Mouse (Mus musculus): Measurements from ENCODE around the gene A930033H14Rik. TPM values are rescaled to one million over a fixed set of nuclear protein-coding genes. Genes with fewer than 3 reads are reported as not detected.
A peak's percentile ranks its signal among the peaks of the same experiment; 100 is the strongest.

Gene A930033H14Rik
- polyA plus RNA-seq (2012; rRNA removed) = 0.35 TPM in 1 of 2 replicates, not detected in the other

GRCm38 (mm10) chr10:69212542-69213440, at the start of gene A930033H14Rik:
Gene A930033H14Rik, minus strand, starts transcription at chr10:69213098.
- H3K27me3 ChIP-seq (ENCODE audit: control insufficient read depth, insufficient read depth, low read length) = no peaks in the 10 kb centered on the region
- WGBS = under 1% methylated on average over 84 of the region's 84 CpGs
- H3K4me1 ChIP-seq (ENCODE audit: control insufficient read depth, insufficient read depth, insufficient read length, low read length) = peaks cover 3% of the 10 kb centered on the region; the same call in 1 of the 2 replicates
- no peak; the same call in 1 of the 2 replicates for TF ChIP-seq POLR2A (IDR thresholded peaks at IDR 0.05; ENCODE audit: low read depth, low read length)
- TF ChIP-seq CTCF (IDR thresholded peaks at IDR 0.05; ENCODE audit: extremely low read depth, insufficient read length, insufficient replicate concordance, low read depth, low read length) = no peak
- no peaks in the 10 kb centered on the region for H3K36me3 ChIP-seq (ENCODE audit: control insufficient read depth, insufficient read depth, low read length)
- peak within 1 kb of the TSS; percentile 68 for H3K27ac ChIP-seq (ENCODE audit: insufficient read depth, low read depth, low read length)
- H3K4me3 ChIP-seq (ENCODE audit: low read depth, low read length) = peak within 1 kb of the TSS; percentile 71

- peaks cover 3% of the 10 kb centered on the region; the same call in 1 of the 2 replicates for H3K4me1 ChIP-seq (ENCODE audit: control insufficient read depth, insufficient read depth, insufficient read length, low read length)
- 85% methylated on average over 8 of the region's 8 CpGs for WGBS
- H3K4me3 ChIP-seq (ENCODE audit: low read depth, low read length) = no peak overlapping the region
- no peak overlapping the region for H3K27ac ChIP-seq (ENCODE audit: insufficient read depth, low read depth, low read length)
- no peaks in the 10 kb centered on the region for H3K36me3 ChIP-seq (ENCODE audit: control insufficient read depth, insufficient read depth, low read length)
- TF ChIP-seq POLR2A (IDR thresholded peaks at IDR 0.05; ENCODE audit: low read depth, low read length) = no peak
- no peak for TF ChIP-seq CTCF (IDR thresholded peaks at IDR 0.05; ENCODE audit: extremely low read depth, insufficient read length, insufficient replicate concordance, low read depth, low read length)
- no peaks in the 10 kb centered on the region for H3K27me3 ChIP-seq (ENCODE audit: control insufficient read depth, insufficient read depth, low read length)
These were observed 47.0 kb upstream of the A930033H14Rik start for GRCm38 (mm10) chr10:69259929-69260328.

- 34% methylated on average over 2 of the region's 2 CpGs for WGBS
- Histone ChIP-seq H3K27me3 (ENCODE audit: control insufficient read depth, insufficient read depth, low read length) (no peaks in the 10 kb centered on the region), H3K36me3 (ENCODE audit: control insufficient read depth, insufficient read depth, low read length) (no peaks in the 10 kb centered on the region), H3K27ac (ENCODE audit: insufficient read depth, low read depth, low read length) (no peak overlapping the region), H3K4me1 (ENCODE audit: control insufficient read depth, insufficient read depth, insufficient read length, low read length) (peaks cover 9% of the 10 kb centered on the region; the same call in 1 of the 2 replicates), H3K4me3 (ENCODE audit: low read depth, low read length) (no peak overlapping the region)
- TF ChIP-seq CTCF (IDR thresholded peaks at IDR 0.05; ENCODE audit: extremely low read depth, insufficient read length, insufficient replicate concordance, low read depth, low read length) (no peak), POLR2A (IDR thresholded peaks at IDR 0.05; ENCODE audit: low read depth, low read length) (no peak)
These were observed 46.3 kb upstream of the A930033H14Rik start for GRCm38 (mm10) chr10:69259161-69259560.

DNA sequence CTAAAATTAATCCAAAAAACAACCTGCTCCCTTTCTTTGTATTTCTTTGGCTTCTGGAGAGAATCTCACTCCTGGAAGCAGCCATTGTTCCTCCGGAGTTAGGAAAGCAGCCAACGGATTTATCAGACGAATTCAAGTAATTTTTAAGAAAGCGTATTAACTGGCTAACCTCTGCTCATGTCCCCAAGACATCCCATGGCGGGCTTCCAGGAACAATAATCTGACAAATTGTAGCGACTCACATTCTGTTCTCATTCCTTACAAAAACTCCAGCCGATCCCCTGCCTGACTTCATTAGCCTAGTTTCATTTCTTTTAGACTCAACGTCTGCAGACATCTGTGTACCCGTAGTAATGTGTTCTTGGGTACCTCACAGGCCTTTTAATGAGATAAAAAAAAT, 45.7 kb upstream of the A930033H14Rik start:
- no peak overlapping the region for H3K27ac ChIP-seq (ENCODE audit: insufficient read depth, low read depth, low read length)
- 67% methylated on average over 9 of the region's 9 CpGs for WGBS
- no peaks in the 10 kb centered on the region for H3K27me3 ChIP-seq (ENCODE audit: control insufficient read depth, insufficient read depth, low read length)
- no peak overlapping the region for H3K4me3 ChIP-seq (ENCODE audit: low read depth, low read length)
- no peak for TF ChIP-seq POLR2A (IDR thresholded peaks at IDR 0.05; ENCODE audit: low read depth, low read length)
- no peak for TF ChIP-seq CTCF (IDR thresholded peaks at IDR 0.05; ENCODE audit: extremely low read depth, insufficient read length, insufficient replicate concordance, low read depth, low read length)
- H3K4me1 ChIP-seq (ENCODE audit: control insufficient read depth, insufficient read depth, insufficient read length, low read length) = peaks cover 13% of the 10 kb centered on the region
- H3K36me3 ChIP-seq (ENCODE audit: control insufficient read depth, insufficient read depth, low read length) = no peaks in the 10 kb centered on the region

- 72% methylated on average over 6 of the region's 6 CpGs for WGBS
- peak overlapping the region; percentile 33; the same call in 1 of the 2 replicates for H3K27ac ChIP-seq (ENCODE audit: insufficient read depth, low read depth, low read length)
These were observed 44.8 kb upstream of the A930033H14Rik start for GRCm38 (mm10) chr10:69257592-69258133.

DNA sequence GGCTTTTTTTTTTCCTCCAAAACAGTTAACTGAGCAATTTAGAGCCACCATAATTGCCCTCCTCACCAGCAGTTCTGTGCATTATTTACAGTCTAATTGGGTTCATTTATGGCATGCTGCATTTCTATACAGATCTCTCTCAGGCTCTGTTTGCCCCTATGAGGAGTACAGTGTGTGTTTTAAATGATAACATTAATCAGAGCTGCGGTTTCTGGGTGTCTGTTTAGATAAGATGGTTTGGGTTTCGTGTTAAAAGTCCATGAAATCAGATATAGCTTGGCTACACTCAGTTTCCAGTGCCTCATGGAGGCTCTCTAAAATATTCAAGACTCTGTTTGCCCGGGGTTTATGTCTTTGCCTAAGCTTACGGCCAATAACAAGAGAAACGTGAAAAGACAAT, 42.7 kb upstream of the A930033H14Rik start:
- WGBS = 43% methylated on average over 5 of the region's 5 CpGs
- TF ChIP-seq CTCF (IDR thresholded peaks at IDR 0.05; ENCODE audit: extremely low read depth, insufficient read length, insufficient replicate concordance, low read depth, low read length) (no peak), POLR2A (IDR thresholded peaks at IDR 0.05; ENCODE audit: low read depth, low read length) (no peak)
- Histone ChIP-seq H3K4me1 (ENCODE audit: control insufficient read depth, insufficient read depth, insufficient read length, low read length) (peaks cover 19% of the 10 kb centered on the region), H3K27me3 (ENCODE audit: control insufficient read depth, insufficient read depth, low read length) (no peaks in the 10 kb centered on the region), H3K4me3 (ENCODE audit: low read depth, low read length) (no peak overlapping the region), H3K36me3 (ENCODE audit: control insufficient read depth, insufficient read depth, low read length) (no peaks in the 10 kb centered on the region), H3K27ac (ENCODE audit: insufficient read depth, low read depth, low read length) (no peak overlapping the region)

More at GRCm38 (mm10) chr10:69257592-69258133, 44.8 kb upstream of the A930033H14Rik start:
- Histone ChIP-seq H3K4me3 (ENCODE audit: low read depth, low read length) (no peak overlapping the region), H3K27me3 (ENCODE audit: control insufficient read depth, insufficient read depth, low read length) (no peaks in the 10 kb centered on the region), H3K36me3 (ENCODE audit: control insufficient read depth, insufficient read depth, low read length) (no peaks in the 10 kb centered on the region), H3K4me1 (ENCODE audit: control insufficient read depth, insufficient read depth, insufficient read length, low read length) (peaks cover 13% of the 10 kb centered on the region)
- TF ChIP-seq POLR2A (IDR thresholded peaks at IDR 0.05; ENCODE audit: low read depth, low read length) = no peak
- no peak for TF ChIP-seq CTCF (IDR thresholded peaks at IDR 0.05; ENCODE audit: extremely low read depth, insufficient read length, insufficient replicate concordance, low read depth, low read length)

- no peaks in the 10 kb centered on the region for H3K36me3 ChIP-seq (ENCODE audit: control insufficient read depth, insufficient read depth, low read length)
- H3K4me3 ChIP-seq (ENCODE audit: low read depth, low read length) = no peak overlapping the region
- 4% methylated on average over 8 of the region's 8 CpGs for WGBS
- no peaks in the 10 kb centered on the region for H3K27me3 ChIP-seq (ENCODE audit: control insufficient read depth, insufficient read depth, low read length)
- peak overlapping the region; percentile 63 for H3K27ac ChIP-seq (ENCODE audit: insufficient read depth, low read depth, low read length)
- peaks cover 19% of the 10 kb centered on the region for H3K4me1 ChIP-seq (ENCODE audit: control insufficient read depth, insufficient read depth, insufficient read length, low read length)
- TF ChIP-seq POLR2A (IDR thresholded peaks at IDR 0.05; ENCODE audit: low read depth, low read length) (no peak), CTCF (IDR thresholded peaks at IDR 0.05; ENCODE audit: extremely low read depth, insufficient read length, insufficient replicate concordance, low read depth, low read length) (no peak)
These were observed 41.5 kb upstream of the A930033H14Rik start for GRCm38 (mm10) chr10:69254390-69254847.

Measured in small intestine, adult 2 months (tissue).